Mouse (Mus musculus): ENCODE results near the gene Smco2.

GRCm38 (mm10) chr6:146820177-146820965, 29.5 kb upstream of the Smco2 start:
- no peak for TF ChIP-seq CTCF (IDR thresholded peaks at IDR 0.05; ENCODE audit: extremely low read depth, insufficient read depth, insufficient read length, insufficient replicate concordance)
- TF ChIP-seq POLR2A (IDR thresholded peaks at IDR 0.05; ENCODE audit: low read depth, low read length): no peak

Measured in spleen, adult 2 months (tissue).